Mouse (Mus musculus) lung, adult 2 months (tissue): ENCODE data around the gene Trp53i13.

Experiments
- CTCF ChIP-seq: fragments of 200-500 bp; IDR thresholded peaks from 2 replicates; pipeline ENCODE4 v1.5.1; 2011; ENCODE audit warnings: mild to moderate bottlenecking, low read length, control low read depth; ENCODE audit not compliant: insufficient read depth
- POLR2A ChIP-seq: fragments of 200-500 bp; IDR thresholded peaks from 2 replicates; pipeline ENCODE4 v1.6.1; 2011; ENCODE audit warnings: low read depth, mild to moderate bottlenecking, control low read depth, low read length, borderline replicate concordance; ENCODE audit errors: extremely low read depth

- TF ChIP-seq POLR2A (no peak), CTCF (no peak)
Measured at GRCm38 (mm10) chr11:77530862-77531261, 15.1 kb upstream of the Trp53i13 start.
